Mouse (Mus musculus): ENCODE measurements around the gene Dohh. TPM values are rescaled to one million over a fixed set of nuclear protein-coding genes. Genes with fewer than 3 reads are reported as not detected.

Gene Dohh
- polyA plus RNA-seq, 1 experiment = 79.2 TPM

GRCm38 (mm10) chr10:81406504-81407440, 22.5 kb downstream of the Dohh start:
- 49% methylated on average over 24 of the region's 24 CpGs for WGBS
- TF ChIP-seq POLR2A (IDR thresholded peaks at IDR 0.05; ENCODE audit: borderline replicate concordance, extremely low read depth, low read depth, low read length) (no peak), CTCF (IDR thresholded peaks at IDR 0.05; ENCODE audit: insufficient read depth, low read length) (no peak)

GRCm38 (mm10) chr10:81407539-81408423, 23.6 kb downstream of the Dohh start:
- H3K4me1 ChIP-seq (ENCODE audit: control insufficient read depth, insufficient read depth, low read length) = peaks cover 72% of the 10 kb centered on the region
- H3K4me3 ChIP-seq (replicated peaks; ENCODE audit: extremely low read depth, low read depth, low read length) = peak overlapping the region; percentile 27
- peak; percentile 77 for DNase-seq
- WGBS = 24% methylated on average over 31 of the region's 31 CpGs
- TF ChIP-seq POLR2A (IDR thresholded peaks at IDR 0.05; ENCODE audit: borderline replicate concordance, extremely low read depth, low read depth, low read length) (no peak), CTCF (IDR thresholded peaks at IDR 0.05; ENCODE audit: insufficient read depth, low read length) (no peak)

More at GRCm38 (mm10) chr10:81406504-81407440, 22.5 kb downstream of the Dohh start:
- no peak for DNase-seq
- Histone ChIP-seq H3K4me1 (ENCODE audit: control insufficient read depth, insufficient read depth, low read length) (peaks cover 70% of the 10 kb centered on the region), H3K4me3 (replicated peaks; ENCODE audit: extremely low read depth, low read depth, low read length) (no peak overlapping the region)

- no peak for TF ChIP-seq POLR2A (IDR thresholded peaks at IDR 0.05; ENCODE audit: borderline replicate concordance, extremely low read depth, low read depth, low read length)
- TF ChIP-seq CTCF (IDR thresholded peaks at IDR 0.05; ENCODE audit: insufficient read depth, low read length) = no peak
- DNase-seq = no peak
- Histone ChIP-seq H3K4me1 (ENCODE audit: control insufficient read depth, insufficient read depth, low read length) (peaks cover 76% of the 10 kb centered on the region), H3K4me3 (replicated peaks; ENCODE audit: extremely low read depth, low read depth, low read length) (no peak overlapping the region)
- WGBS = 65% methylated on average over 13 of the region's 13 CpGs
These were observed 24.1 kb downstream of the Dohh start for GRCm38 (mm10) chr10:81408424-81408729.

- Histone ChIP-seq H3K4me1 (ENCODE audit: control insufficient read depth, insufficient read depth, low read length) (peaks cover 80% of the 10 kb centered on the region), H3K4me3 (replicated peaks; ENCODE audit: extremely low read depth, low read depth, low read length) (no peak overlapping the region)
- 18% methylated on average over 9 of the region's 9 CpGs for WGBS
- TF ChIP-seq POLR2A (IDR thresholded peaks at IDR 0.05; ENCODE audit: borderline replicate concordance, extremely low read depth, low read depth, low read length) (no peak; the same call in 1 of the 2 replicates), CTCF (IDR thresholded peaks at IDR 0.05; ENCODE audit: insufficient read depth, low read length) (peak; percentile 88)
- peak; percentile 86 for DNase-seq
These were observed 24.7 kb downstream of the Dohh start for GRCm38 (mm10) chr10:81408871-81409291.

- no peak for DNase-seq
- peaks cover 82% of the 10 kb centered on the region for H3K4me1 ChIP-seq (ENCODE audit: control insufficient read depth, insufficient read depth, low read length)
- no peak for TF ChIP-seq POLR2A (IDR thresholded peaks at IDR 0.05; ENCODE audit: borderline replicate concordance, extremely low read depth, low read depth, low read length)
- no peak for TF ChIP-seq CTCF (IDR thresholded peaks at IDR 0.05; ENCODE audit: insufficient read depth, low read length)
- no peak overlapping the region for H3K4me3 ChIP-seq (replicated peaks; ENCODE audit: extremely low read depth, low read depth, low read length)
- WGBS = 33% methylated on average over 8 of the region's 8 CpGs
These were observed 25.1 kb downstream of the Dohh start for GRCm38 (mm10) chr10:81409330-81409729.

- DNase-seq = peak; percentile 42
- no peak overlapping the region for H3K4me3 ChIP-seq (replicated peaks; ENCODE audit: extremely low read depth, low read depth, low read length)
- WGBS = 26% methylated on average over 4 of the region's 4 CpGs
- TF ChIP-seq POLR2A (IDR thresholded peaks at IDR 0.05; ENCODE audit: borderline replicate concordance, extremely low read depth, low read depth, low read length) (no peak), CTCF (IDR thresholded peaks at IDR 0.05; ENCODE audit: insufficient read depth, low read length) (no peak)
- peaks cover 84% of the 10 kb centered on the region for H3K4me1 ChIP-seq (ENCODE audit: control insufficient read depth, insufficient read depth, low read length)
These were observed 26.1 kb downstream of the Dohh start for GRCm38 (mm10) chr10:81410350-81410749.

GRCm38 (mm10) chr10:81410981-81411380, 26.8 kb downstream of the Dohh start:
- WGBS = 36% methylated on average over 9 of the region's 9 CpGs
- Histone ChIP-seq H3K4me3 (replicated peaks; ENCODE audit: extremely low read depth, low read depth, low read length) (no peak overlapping the region), H3K4me1 (ENCODE audit: control insufficient read depth, insufficient read depth, low read length) (peaks cover 87% of the 10 kb centered on the region)
- TF ChIP-seq POLR2A (IDR thresholded peaks at IDR 0.05; ENCODE audit: borderline replicate concordance, extremely low read depth, low read depth, low read length) = no peak; the same call in 1 of the 2 replicates
- TF ChIP-seq CTCF (IDR thresholded peaks at IDR 0.05; ENCODE audit: insufficient read depth, low read length) = no peak
- no peak for DNase-seq

- DNase-seq = peak; percentile 80
- TF ChIP-seq POLR2A (IDR thresholded peaks at IDR 0.05; ENCODE audit: borderline replicate concordance, extremely low read depth, low read depth, low read length) (peak; percentile 28; the same call in 1 of the 2 replicates), CTCF (IDR thresholded peaks at IDR 0.05; ENCODE audit: insufficient read depth, low read length) (no peak)
- 15% methylated on average over 18 of the region's 18 CpGs for WGBS
- peaks cover 90% of the 10 kb centered on the region for H3K4me1 ChIP-seq (ENCODE audit: control insufficient read depth, insufficient read depth, low read length)
- no peak overlapping the region for H3K4me3 ChIP-seq (replicated peaks; ENCODE audit: extremely low read depth, low read depth, low read length)
These were observed 27.5 kb downstream of the Dohh start for GRCm38 (mm10) chr10:81411471-81412400.

All from lung, adult 2 months (tissue).